Mouse (Mus musculus): Measurements from ENCODE around the gene Uhmk1.

Gene Uhmk1

DNA sequence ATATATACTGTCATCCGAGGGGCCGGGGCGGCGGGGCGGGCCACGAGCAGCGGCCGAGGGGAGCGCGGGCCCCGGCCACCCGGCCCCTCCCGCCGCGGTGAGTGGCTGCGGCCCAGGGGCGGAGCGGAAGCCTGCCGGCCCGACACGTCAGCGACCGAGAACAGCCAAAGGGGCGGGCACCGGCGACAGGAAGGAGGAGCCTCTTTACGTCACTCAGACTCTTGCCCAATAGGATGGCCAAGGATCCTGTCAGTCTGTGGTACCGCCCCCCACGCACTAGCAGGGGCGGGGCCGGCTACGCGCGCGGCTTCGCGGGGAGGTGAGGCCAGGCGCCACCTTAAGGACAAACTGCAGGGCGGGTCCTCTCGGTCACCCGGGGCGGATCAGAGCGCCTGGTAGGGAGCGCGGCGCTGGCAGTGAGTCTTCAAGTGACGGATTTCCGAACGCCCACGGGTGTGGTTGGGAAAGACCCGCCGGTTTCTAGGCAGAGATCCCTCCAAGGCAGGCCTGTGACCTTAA is 40.3 kb downstream of the Uhmk1 start, which contains the start of gene Uap1:
Uap1 (minus strand) TSS at position 144 of the 519 bp plus-strand sequence.
- peak; percentile 99 for DNase-seq (ENCODE audit: low read depth)

DNA sequence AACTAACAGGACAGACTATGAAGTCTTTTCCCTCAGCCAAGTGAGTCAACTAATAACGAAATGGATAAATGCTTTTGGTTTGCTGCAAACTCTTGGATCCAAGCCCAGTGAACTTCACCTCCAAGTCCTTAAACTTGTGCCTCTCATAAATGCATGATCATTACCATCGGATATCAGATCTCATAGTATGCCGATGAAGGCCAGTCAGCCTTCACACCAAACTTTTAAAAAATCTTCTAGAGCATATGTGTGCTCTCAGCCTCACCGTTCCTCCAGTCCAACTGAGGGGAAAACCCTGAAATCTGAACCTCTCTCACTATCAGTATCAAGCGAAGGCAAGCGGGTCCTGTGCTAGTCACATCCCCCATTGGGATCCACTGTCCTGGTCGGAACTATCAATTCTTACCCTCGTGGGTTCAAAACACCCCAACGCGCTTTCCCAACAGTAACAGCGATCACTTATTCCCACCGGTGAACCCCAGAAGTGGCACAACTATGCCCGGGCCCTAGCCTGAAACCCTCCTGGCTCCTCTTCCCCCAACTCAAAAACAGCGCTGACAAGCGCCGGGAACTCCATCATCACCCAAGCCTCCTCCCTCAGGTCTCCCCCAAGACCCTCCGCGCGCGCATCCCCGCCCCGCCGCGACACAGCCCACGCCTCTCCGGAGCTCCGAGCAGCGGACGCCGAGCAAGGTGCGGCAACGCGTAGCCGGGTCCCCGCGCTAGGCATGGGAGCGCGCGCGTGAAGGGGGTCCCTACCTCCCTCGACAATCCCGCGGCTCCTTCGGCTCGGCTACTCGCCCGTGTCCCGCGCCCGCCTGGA is 41.0 kb downstream of the Uhmk1 start:
- DNase-seq (ENCODE audit: low read depth) = peak; percentile 69

DNA sequence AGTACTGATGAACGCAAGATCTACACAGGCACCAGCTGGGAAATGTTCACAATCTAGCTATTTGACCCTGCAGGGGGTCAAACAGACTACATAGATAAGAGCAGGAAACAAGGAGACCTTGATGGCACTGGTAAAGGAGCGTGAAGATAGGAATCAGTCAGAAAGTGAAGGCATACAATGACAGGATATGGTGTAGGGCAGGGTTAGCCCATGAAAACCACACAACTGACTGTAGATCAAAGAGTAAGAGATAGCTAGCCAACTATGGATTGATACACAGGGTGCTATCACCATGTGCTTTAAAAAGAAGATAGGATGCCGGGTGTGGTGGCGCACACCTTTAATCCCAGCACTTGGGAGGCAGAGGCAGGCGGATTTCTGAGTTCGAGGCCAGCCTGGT is 47.4 kb downstream of the Uhmk1 start:
- DNase-seq (ENCODE audit: low read depth) = peak; percentile 63

DNA sequence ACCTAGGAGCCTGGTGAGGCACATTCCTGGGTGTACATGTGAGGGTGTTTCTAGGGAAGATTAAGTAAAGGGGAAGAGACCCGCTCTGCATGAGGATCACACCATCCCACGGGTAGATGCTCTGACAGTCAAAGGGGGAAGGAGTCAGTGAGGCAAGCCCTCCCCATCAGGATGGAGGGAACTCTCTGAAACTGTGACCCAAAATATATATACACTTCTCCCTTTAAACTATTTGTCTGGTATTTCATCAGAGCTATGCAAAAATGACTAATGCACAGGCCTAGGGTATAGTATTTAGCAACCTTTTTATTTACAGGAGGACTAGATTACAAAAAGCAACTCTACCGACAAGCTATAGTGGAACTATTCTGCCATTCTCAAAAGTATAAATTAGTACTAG is 50.3 kb downstream of the Uhmk1 start:
- no peak for DNase-seq (ENCODE audit: low read depth)

DNA sequence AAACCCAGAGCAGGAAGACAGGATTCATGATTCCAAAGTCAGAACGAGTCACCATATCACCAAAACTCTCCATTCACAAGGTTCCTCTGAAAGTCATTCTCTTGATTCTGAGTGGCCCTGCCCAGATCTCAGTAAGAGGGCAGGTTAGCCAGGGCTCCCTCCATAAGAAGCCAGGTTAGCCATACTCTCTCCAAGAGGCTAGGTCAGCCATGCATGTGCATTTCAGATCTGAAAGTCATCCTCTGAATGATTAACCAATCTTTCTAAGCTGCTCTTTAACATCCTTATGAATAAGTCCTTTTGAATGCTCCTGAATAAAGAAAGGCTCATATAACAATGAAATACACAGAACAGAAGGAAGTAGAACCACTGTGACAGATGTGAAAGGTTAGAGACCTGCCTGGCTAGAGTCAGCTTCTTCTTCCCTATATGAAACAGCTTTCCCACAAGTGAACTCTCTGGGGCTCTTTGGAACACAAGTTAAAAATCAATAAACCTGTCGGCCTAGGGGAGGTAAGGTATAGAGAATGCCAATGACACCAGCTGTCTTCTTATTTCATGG is 51.1 kb downstream of the Uhmk1 start:
- no peak for DNase-seq (ENCODE audit: low read depth)

DNA sequence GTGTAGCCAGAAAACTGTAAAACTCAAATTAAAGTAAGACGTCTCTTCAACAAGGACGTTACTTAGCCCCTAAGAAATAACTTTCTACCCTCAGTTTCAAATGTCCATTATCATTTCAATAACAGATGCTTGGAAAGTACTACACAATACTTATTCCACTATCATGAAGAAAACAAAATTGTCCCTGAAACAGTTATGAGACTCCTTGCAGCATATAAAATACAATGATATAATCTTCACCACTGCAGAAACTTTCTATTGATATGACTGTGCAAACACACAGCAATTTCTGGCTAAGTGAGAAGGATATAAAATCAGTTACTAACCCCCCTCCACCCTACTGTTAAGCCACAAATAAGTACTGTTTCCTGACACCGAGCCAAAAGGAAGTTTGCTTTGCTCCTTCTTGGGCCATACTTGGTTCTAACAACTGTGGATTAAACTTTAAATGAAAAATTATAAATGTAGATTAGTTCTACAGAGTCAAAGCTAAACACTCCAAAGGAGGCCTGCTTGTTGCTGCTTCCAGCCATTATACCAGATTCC is 51.7 kb downstream of the Uhmk1 start:
- DNase-seq (ENCODE audit: low read depth) = no peak

DNA sequence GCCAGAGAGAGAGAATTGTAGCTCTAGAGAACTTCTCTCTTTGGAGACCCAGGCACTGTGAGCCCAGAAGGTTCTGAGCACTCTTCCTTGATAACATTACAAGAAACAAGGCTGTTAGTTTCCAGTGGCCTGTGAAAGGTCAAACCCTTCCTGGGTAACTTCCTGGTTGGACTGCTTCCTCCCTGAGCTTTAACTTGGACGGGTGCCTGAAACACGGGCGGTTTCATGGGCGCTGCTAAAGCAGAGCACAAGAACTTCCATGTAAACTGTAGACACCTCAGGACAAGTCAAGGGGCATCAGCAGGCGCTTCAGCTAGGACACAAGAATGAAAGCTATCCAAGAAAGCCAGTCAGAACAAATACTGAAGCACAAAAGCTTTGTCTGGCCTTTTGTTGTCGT is 53.3 kb downstream of the Uhmk1 start:
- DNase-seq (ENCODE audit: low read depth) = no peak

DNA sequence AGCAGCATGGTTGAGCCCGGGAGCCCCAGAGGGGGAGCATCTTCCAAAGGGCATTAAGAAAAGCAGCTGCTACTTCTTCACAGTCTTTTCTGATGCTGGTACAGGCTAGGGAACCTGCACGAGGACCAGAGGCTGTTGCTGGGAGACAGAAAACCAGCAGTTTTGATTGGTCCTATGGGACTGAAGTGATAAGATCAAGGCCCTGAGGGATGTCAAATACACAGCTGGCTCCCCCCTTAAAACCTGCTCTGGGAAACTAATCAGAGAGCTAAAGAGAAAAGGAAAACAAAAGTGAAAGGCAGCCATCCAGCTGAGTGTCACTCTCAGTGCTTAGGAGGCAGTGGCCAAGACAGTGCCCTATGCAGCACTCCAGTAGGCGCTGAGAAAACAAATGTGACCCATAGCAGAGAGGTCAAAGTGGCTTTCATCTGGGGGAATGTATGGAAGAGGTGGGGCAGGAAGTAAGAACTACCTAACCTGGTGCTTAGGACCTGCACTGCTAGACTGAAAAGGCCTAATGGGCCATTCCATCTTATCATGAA is 54.7 kb downstream of the Uhmk1 start:
- no peak for DNase-seq (ENCODE audit: low read depth)

DNA sequence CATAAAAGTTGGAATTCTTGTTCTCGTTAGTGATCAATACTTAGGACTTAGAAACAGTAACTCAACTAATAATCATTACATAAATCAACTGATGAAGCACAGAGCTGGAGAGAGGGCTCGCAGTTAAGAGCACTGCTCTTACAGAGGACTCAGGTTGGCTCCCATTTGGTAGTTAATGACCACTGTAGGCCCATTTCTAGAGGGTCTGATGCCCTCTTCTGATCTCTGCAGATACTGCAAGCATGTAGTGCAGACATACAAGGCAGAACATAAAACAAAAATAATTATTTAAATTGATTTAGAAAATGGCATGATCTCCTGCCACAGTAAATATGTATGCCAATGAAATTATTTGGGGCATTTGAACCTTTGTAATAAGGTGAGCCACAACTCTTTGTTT is 55.5 kb downstream of the Uhmk1 start:
- no peak for DNase-seq (ENCODE audit: low read depth)

DNA sequence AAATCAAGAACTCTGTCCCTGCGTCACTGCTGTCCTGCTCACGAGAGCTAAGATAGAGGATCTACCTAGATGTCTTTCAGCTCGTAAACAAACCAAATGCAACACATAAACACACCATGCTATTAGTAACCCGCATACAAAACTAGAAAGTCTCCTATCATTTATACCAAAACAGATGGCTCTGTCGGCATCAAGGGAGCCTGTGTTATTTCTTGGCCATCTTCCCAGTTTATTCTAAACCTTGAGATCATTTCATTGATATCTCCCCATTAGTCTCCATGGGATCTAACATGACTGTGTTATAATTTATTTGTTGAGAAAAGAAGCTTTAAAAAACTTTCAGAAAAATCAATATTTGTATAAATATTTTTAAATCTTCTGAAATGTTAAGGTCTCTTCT is 59.4 kb downstream of the Uhmk1 start:
- DNase-seq (ENCODE audit: low read depth) = no peak

DNA sequence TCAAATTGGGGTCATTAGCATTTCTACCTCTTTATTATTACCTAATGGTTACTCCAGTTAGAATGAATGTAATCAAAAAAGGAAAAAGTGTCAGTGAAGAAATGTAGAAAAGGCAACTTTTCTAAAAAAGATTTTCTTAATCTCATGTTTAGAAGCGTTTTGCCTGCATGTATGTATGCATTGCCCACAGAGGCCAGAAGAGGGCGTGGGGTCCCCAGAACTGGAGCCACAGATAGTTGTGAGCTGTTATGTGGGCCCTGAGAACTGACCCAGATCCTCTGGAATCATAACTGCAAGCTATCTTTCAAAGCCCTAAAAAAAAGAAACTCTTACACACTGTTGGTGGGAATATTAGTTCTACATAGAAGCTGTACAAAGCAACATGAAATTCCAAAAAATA is 59.9 kb downstream of the Uhmk1 start:
- DNase-seq (ENCODE audit: low read depth) = no peak

DNA sequence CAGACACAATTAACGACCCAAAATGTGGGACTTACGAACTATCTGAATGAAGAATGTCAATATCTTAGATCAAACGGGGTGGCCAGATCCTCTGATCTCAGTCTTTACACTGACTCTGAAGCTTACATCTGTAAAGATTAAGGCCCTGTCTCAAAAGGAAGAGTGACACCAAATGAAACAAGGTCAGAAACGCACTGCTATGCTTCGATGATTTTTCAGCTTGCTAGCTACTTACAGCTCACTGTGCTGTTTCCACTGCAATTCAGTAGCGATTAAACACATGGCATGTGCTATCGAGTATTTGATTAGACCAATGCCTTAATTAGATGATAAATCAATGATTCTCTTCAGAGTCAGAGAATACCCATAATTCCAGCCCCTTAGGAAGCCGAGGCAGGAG is 61.2 kb downstream of the Uhmk1 start:
- no peak for DNase-seq (ENCODE audit: low read depth)

DNA sequence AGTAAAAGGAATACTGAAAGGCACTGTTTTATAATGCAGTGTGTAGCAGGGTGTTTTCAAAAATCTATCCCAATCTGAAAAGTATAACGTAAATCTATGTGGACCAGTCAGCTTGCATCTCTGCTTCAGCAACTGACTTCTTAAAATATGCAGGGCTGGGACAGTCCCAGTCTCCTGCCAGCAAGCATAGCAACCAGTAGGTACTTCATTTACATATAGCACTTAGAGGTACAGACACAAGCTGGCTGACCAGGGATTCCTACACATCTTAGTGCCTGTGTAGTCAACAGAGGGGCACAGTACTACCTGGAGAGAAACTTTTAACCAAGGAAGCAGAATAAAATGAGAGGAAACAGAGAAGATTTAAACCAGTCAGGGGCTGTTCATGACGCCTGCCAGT is 62.6 kb downstream of the Uhmk1 start:
- peak; percentile 42 for DNase-seq (ENCODE audit: low read depth)

DNA sequence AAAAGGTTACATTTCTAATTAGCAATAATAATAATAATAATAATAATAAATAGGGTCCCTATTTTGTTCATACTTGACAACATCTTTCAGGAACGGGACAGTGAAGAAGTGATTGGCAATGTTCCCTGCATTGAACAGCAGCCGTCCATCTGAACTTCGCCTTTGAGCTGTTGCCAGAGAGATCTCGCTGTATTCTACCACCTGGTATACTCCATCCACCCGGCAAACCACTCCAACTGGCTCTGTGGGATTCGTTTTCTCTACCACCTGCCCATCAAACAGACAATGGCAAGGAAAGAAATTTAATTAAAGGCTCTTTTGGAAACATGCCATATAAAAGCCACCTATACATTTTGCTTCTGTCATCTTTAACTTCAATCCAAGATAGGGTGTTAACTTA is 64.3 kb downstream of the Uhmk1 start:
- no peak for DNase-seq (ENCODE audit: low read depth)

DNA sequence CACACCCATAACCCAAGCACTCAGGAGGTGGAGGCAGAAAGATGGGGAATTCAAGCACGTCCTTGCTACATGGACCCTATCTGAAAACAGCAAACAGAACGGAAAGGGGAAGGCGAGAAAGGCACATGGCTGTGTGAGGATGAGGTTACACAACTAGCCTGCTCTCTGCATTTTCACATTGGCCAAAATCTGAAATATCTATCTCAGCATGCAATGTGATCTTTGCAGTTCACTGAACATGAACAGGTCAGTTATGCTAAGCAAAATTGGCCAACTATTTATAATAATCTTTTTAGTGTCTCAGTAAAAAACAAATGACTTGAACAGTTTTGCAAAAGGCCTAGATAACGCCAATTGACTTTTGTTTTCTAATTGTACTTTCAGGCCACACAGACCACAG is 65.4 kb downstream of the Uhmk1 start:
- no peak for DNase-seq (ENCODE audit: low read depth)

DNA sequence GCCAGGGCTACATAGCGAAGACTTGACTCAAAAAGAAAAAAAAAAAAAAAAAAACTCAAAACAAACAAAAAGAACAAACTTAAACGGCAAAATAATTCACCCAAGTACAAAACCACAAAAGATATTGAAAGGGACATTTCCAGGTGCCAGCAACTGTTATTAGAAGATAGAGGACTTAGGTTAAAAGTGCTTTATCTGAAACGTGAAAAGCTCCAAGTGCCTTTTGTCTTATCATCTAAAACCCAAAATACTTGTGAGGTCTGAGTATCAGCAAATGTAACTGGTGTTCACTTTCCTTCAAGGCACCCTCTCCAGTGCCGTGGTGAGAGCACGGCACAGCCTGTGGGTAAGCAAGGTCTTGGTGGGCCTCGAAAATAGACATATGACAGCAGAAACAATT is 66.7 kb downstream of the Uhmk1 start:
- no peak for DNase-seq (ENCODE audit: low read depth)

DNA sequence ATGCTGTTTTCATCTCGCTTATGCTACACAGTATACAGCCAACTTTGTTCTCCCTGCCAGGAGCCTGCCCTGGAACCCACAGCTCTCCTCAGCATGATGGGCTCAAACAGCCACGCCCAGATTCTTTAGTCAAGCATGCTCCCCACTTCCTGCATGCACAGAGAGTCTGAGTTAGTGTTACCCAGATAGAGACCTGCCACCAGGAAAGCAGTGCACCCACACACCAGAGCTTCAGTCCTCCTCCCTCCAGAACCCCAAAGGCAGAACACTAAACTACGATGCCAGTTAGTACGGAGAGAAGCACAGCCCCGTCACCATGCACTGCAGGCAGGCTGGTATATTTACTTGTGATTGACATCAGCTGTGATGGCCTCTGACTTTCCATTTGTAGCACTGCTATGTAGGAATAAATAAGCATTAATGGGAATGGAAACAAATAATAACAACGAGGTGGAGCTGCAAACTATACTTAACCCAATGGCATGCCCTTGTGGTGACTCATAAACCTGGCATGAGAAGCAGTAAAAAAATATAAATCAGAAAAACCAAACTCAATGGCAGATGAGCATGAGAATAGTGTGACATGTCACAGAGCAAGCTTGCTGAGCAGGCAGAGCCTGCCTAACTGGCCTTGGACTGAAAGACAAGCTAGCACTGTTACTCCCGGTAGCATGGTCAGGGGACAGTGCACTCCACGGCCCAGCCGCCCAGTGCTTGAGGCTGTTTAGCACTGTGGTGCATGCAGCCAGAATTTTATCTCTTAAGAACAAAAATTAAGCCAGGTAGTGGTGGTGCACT is 67.3 kb downstream of the Uhmk1 start:
- peak; percentile 37 for DNase-seq (ENCODE audit: low read depth)

DNA sequence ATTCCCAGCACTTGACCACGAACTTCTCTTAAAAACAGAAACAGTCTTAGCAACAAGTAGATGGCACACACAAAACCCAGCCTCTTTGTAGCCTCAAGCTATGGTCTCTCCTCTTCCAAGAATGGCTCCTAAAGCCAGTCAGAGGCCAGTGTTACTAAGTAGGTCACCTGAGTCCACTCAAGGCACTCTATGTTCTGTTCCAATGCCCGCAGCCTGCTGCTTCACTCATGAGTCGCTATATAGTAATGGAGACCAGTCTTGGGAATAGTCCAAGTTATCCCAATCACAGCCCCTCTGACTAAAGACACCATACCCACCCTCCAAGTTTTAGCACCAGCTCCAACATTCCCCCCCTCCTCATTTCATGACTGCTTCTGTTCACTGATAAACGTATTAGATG is 69.6 kb downstream of the Uhmk1 start:
- DNase-seq (ENCODE audit: low read depth) = no peak
